Mouse (Mus musculus): ENCODE results near the gene Tdg.

The Tdg gene

GRCm38 (mm10) chr10:82663289-82663688, 33.7 kb downstream of the Tdg start:
- no peak for DNase-seq (ENCODE audit: low spot score in 2 of 2)

- no peak for DNase-seq (ENCODE audit: low spot score in 2 of 2)
Measured at GRCm38 (mm10) chr10:82665951-82666350, 36.3 kb downstream of the Tdg start.

GRCm38 (mm10) chr10:82666436-82667234, 37.0 kb downstream of the Tdg start:
- DNase-seq (ENCODE audit: low spot score in 2 of 2), result peak; percentile 71 to 85

GRCm38 (mm10) chr10:82670205-82670604, 40.6 kb downstream of the Tdg start:
- no peak for DNase-seq (ENCODE audit: low spot score in 2 of 2)

- no peak for DNase-seq (ENCODE audit: low spot score in 2 of 2)
Measured at GRCm38 (mm10) chr10:82676949-82677348, 47.3 kb downstream of the Tdg start.

- DNase-seq (ENCODE audit: low spot score in 2 of 2), result no peak
Measured at GRCm38 (mm10) chr10:82680769-82681168, 51.1 kb downstream of the Tdg start.

GRCm38 (mm10) chr10:82681639-82682038, 52.0 kb downstream of the Tdg start:
- no peak for DNase-seq (ENCODE audit: low spot score in 2 of 2)

GRCm38 (mm10) chr10:82685440-82685839, 55.8 kb downstream of the Tdg start:
- DNase-seq (ENCODE audit: low spot score in 2 of 2), result no peak

- peak; percentile 55 to 62 for DNase-seq (ENCODE audit: low spot score in 2 of 2)
Measured at GRCm38 (mm10) chr10:82689681-82690211, 60.1 kb downstream of the Tdg start.

GRCm38 (mm10) chr10:82690494-82690893, 60.9 kb downstream of the Tdg start, which contains the start of gene Glt8d2:
Gene Glt8d2, minus strand, starts transcription at chr10:82690650.
- peak; percentile 70 to 81 for DNase-seq (ENCODE audit: low spot score in 2 of 2)

GRCm38 (mm10) chr10:82695956-82696355, 66.3 kb downstream of the Tdg start, which contains the start of gene Hcfc2:
Gene Hcfc2, plus strand, starts transcription at chr10:82696160.
- DNase-seq (ENCODE audit: low spot score in 2 of 2), result no peak

GRCm38 (mm10) chr10:82696453-82697079, 66.9 kb downstream of the Tdg start:
- peak in 1 of 2 experiments; percentile 18 for DNase-seq (ENCODE audit: low spot score in 2 of 2)

GRCm38 (mm10) chr10:82697305-82697898, 67.8 kb downstream of the Tdg start:
- peak; percentile 27 to 66 for DNase-seq (ENCODE audit: low spot score in 2 of 2)

GRCm38 (mm10) chr10:82698712-82699261, 69.2 kb downstream of the Tdg start:
- DNase-seq (ENCODE audit: low spot score in 2 of 2), result peak; percentile 88 to 91

GRCm38 (mm10) chr10:82699296-82699941, 69.8 kb downstream of the Tdg start:
- DNase-seq (ENCODE audit: low spot score in 2 of 2), result no peak
